Mouse (Mus musculus) right cerebral cortex, postnatal 14 days (tissue): ENCODE results near the gene Med25.

Source experiments
- DNase-seq: peaks from one replicate; pipeline ENCODE4 v3.0.0; 2022

Gene Med25

GRCm38 (mm10) chr7:44892276-44892921 lies at the start of gene Med25:
Gene Med25, minus strand, starts transcription at chr7:44892712.
- DNase-seq = peak; percentile 88

DNA sequence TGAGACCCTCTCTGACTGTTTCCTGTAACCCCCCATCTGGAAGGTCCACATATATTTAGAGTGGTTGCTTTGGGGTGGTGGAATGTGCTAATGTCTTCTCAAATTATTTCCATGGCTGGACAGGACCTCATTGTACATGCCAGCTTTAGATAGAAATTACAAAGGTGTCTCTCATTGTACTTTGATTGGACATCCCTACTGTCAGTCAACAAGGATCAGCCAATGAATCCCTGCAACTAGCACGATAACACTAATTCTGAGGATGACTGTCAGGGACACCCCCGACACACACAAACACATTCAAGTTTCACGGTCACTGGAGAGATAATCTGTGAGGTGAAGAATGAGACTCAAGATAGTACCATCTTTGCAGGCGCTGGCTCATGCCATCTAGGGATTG lies 46.2 kb upstream of the Med25 start:
- no peak for DNase-seq

DNA sequence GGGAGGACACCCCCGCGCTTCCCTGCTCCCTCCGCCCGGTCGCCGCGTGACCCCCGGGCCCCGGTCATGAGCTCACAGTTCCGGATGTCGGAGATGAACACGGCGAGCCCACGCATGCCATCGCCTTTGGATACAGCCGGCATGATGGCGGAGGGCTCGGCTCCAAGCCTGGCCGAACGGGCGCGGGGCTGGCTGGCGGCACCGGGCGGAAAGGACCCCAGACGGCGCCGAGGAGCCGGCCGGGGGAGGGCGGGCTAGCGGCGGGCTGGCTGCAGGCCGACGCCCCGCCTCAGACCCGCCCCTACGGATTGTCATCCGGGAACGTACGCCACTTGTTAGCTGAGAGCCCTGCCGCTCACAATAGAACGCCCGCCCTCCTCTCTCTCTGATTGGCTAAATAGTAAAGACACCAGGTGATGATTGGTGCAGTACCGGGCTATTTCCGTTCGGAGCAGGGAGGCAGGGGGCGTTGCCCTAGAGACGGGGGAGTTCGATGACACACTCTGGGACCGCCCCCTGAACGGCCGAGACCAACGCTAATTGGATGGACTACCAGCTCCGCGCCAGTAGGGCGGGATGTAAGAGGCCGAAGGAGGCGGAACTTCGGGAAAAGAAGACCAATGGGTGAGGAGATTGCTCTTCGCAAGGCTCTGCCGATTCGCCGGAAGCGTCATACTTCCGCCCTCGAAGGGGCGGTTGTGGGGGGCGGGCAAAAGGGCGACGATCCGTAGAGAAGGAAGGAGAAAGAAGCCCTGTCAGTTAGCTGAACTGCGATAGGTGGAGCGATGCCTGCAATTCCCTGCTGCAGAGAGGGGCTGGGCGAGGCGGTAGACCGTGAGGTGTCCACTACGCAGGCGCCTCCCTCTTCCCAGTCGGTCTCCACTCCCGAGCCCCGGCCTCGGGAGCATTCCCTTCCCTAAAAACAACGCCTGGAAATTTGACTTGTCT lies 37.0 kb upstream of the Med25 start, which contains the start of gene Ap2a1:
Gene Ap2a1, minus strand, starts transcription at position 293 of the 948 bp plus-strand sequence.
- peak; percentile 98 for DNase-seq

DNA sequence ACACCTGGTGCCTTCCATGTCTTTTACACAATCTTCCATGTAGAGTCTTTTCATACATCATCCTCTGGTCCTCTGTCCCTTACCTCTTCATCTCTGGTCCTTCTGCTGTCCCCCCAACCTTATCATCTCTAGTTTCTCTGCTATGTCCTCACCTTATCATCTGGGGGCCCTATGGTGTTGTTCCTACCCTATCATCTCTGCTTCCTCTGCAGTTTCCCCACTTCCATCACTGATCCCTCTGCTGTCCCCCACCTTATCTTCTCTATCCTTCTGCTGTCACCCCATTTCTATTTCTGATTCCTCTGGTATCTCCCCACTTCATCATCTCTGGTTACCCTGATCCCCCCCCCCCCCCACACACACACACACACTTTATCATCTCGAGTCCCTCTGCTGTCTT lies 36.1 kb upstream of the Med25 start:
- no peak for DNase-seq

GRCm38 (mm10) chr7:44925468-44925867 lies 33.0 kb upstream of the Med25 start:
- no peak for DNase-seq

DNA sequence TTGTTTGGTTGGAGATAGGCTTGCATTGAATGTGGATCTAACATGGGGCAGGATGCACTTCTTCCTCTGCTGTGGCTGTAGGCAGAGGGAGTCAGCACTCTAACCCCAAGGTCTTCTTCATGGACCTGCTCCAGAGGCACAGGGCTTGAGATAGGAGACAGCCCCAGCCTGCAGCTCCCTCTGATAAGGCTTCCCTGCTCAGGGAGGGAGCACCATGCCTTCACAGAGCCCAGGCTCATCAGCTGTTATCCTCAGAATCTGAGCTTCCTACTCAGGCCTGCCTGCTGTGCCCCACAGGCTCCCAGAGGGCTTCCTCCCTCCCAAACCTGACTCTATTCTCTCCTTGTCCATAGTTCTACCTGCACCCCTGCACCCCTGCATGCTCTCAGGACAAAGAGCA lies 30.0 kb upstream of the Med25 start:
- DNase-seq = no peak

DNA sequence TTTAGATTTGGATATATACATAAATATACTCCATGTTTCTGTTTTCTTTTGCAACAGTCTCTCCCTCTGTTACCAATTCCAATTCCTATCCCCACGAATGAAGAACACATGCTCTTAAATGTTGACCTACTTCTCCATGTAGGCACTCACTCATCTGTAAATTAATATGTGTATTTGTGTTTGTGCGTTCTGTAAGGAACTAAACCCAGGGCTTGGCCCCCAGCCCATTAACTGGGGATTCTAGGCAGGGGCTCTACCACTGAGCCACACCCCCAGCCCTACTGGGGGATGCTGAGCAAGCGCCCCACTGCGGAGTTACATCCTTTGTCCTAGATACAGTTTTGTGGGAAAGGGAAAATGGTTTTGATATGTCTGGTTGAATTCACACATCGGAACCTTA lies 26.6 kb upstream of the Med25 start:
- DNase-seq = no peak

GRCm38 (mm10) chr7:44918219-44918618 lies 25.7 kb upstream of the Med25 start:
- no peak for DNase-seq

DNA sequence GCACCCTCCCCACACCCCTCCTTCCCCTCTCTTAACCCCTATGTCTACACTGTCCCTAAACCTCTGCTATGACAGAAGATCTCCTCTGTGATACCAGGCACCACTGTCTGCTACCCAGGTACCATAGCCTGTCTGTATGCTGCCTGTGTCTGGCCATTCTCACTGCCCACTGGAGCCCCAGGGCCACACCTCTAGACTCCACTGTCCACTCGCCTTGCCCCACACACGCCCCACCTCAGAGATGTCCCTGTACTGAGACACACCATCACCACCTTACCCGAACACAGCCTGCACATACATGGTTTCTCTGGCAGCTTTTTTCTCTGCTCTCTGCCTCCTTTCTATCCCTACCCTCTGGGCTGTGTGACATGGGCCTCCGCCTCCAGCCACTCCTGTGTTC lies 24.4 kb upstream of the Med25 start:
- DNase-seq = no peak

DNA sequence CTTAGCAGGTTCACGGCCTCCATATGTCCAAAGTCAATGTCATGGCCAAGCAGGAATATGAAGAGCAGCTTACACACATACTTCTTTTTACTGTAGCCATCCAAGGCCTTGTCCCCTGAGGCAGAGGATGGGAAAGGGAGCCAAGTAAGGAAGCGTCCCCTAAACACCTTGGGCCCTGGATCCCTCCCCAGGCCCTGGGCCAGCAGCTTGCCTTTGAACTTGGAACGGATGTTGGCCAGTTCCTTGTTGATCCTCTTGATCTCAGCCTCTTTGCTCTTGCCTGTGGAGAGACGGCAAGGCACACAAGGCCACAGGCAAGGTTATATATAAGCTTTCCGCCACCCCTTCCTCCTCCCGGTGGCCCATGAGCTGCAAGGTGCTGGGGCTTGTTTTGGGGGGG lies 23.7 kb upstream of the Med25 start:
- DNase-seq = no peak

DNA sequence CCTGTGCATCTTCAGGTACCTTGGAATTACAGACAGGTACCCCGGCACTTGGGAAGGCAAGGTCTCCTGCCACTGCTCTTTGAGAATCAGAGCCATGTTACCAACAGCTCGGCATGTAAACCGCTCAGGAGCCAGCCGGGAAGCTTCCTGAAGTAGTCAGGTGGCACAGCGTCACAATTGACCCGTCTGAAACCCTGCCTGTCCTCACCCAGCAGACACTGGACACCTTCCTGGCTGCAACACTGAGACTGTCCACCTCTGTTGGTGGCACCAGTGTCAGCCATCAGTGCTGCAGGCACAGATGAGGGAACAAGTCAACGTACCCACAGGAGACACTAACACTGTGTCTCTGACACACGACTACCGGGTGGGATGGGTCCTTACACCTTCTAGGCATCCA lies 22.8 kb upstream of the Med25 start:
- no peak for DNase-seq

- DNase-seq = no peak
These were observed 21.9 kb upstream of the Med25 start for GRCm38 (mm10) chr7:44914396-44914795.

GRCm38 (mm10) chr7:44908706-44909476 lies 16.4 kb upstream of the Med25 start:
- DNase-seq = no peak

DNA sequence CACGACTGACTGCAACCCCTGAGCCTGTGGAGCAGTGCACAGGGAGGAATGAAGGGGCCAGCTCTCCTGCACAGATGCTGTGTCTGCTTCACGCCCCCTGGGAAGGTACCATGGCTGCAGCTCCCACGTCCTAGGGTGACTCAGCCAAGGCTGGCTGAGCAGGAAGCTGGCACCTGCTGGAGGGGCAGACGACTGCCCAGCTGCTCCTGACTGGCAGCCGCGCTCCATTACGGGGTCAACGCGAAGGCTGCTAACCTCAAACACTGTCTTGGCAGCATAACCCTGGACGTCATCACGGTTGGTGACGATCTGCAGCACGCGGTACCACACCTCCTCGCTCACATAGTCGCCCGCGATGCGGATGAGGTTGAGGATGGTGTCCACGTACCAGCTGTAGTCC lies 12.9 kb upstream of the Med25 start:
- no peak for DNase-seq

DNA sequence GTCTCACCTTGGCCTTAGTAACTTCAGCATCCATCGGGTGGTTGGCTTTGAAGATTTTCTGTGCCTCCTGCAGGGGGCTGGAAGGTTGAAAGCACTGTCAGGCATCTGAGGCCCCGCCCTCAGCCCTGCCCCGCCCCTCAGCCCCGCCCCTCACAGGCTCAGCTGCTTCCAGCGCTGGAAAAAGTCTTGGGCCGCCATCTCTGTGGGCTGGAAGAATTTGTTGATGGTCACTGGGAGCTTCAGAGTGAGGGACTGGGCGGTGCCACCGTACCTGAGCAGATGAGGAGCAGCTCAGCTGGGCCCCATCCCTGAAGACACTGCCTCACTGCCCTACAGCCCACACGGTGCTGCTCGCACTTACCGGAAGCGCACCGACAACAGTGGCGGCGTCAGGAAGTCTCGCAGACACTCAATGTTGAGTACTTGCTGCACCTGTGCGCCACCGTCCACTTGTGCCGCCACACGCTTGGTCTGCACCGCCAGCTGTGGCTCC lies 8.8 kb upstream of the Med25 start:
- DNase-seq = peak; percentile 37

GRCm38 (mm10) chr7:44900632-44901031 lies 8.1 kb upstream of the Med25 start:
- DNase-seq = no peak

DNA sequence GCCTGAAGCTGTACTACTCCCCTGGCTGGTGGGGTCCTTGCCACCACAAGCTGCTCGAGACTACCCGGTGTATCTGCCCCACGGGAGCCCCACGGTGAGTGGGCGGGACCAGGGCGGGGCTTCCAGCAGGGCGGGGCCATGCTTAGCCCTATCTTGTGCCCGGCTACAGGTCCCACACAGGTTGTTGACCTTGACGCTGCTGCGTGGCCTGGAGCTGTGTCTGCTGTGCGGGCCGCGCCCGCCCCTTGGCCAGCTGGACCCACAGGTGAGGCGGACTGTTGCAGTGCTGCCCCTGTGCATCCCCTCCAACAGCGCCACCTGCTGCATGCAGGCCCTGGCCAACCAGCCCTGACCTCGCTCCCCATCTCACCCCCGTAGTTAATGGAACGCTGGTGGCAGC lies 6.1 kb upstream of the Med25 start:
- peak; percentile 38 for DNase-seq

DNA sequence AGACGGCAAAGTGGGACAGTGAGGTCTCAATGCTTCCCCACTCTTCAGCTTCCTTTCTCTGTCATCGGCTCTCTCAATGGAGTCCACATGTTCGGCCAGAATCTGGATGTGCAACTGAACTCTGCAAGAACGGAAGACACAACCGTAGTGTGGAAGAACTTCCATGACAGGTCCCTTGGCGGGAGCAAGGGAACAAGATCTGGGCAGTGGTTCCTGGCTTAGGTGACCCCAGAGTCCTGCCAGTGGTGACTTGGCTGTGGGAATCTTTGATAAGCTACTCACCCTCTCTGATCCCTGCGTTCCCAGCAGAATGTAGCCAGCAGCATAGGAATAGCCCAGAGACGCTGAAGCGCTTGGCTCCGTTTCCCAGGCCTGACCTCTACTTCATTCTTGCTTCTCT lies 4.0 kb upstream of the Med25 start:
- no peak for DNase-seq

- DNase-seq = peak; percentile 88
These were observed 3.3 kb upstream of the Med25 start, which contains the start of gene Fuz for GRCm38 (mm10) chr7:44895593-44896434. Gene Fuz, plus strand, starts transcription at chr7:44896079.

GRCm38 (mm10) chr7:44895206-44895592 lies 2.7 kb upstream of the Med25 start:
- DNase-seq = no peak

DNA sequence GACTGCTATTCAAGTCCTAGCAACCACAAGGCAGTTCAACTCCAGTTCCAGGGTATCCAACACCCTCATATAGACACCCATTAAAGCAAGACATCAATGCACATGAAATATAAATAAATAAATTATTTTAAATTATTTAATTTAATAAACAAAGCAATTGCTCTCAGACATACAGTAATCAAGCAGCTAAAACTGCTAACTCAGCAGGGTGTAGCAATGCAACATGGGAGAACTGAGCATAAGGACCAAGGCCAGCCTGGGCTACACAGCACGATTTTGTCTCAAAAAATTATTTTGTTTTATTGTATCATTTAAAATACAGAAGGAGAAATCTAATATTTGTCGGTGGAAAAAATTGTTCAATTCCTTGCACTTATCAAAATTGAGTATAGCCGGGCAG lies 1.7 kb upstream of the Med25 start:
- no peak for DNase-seq

- no peak for DNase-seq
These were observed 685 bp upstream of the Med25 start for GRCm38 (mm10) chr7:44893197-44893596.
